Mouse (Mus musculus): Measurements from ENCODE around the gene Msi2. TPM values are rescaled to one million over a fixed set of nuclear protein-coding genes. Genes with fewer than 3 reads are reported as not detected.
A peak's percentile ranks its signal among the peaks of the same experiment; 100 is the strongest.

Gene Msi2
- polyA plus RNA-seq, 1 experiment from 2014 or later, result 33.1 TPM

DNA sequence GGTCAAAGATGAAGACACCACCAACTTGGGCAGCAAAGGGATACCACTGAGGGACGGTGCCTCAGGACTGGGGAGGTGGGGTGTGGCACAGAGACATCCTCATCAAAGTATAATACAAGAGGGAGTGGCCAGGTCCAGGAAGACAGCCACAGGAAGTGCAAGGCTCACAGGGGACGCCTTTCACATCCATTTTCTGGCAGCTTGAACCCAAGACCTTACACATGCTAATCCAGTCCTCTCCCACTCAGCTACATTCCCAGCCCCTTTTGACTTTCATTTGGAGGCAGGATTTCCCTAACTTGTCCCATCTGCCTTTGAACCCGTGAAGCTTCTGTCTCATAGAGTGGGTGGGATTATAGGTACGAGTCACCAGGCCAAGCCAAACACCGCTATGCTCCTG is 59.4 kb downstream of the Msi2 start:
- H3K27me3 ChIP-seq (ENCODE audit: control insufficient read depth, insufficient read depth, low read length), result no peaks in the 10 kb centered on the region
- H3K36me3 ChIP-seq (ENCODE audit: control insufficient read depth, insufficient read depth, low read length), result peaks cover 18% of the 10 kb centered on the region; the same call in 1 of the 2 replicates
- no peak overlapping the region for H3K4me3 ChIP-seq (replicated peaks; ENCODE audit: low read depth, low read length)
- H3K9ac ChIP-seq (replicated peaks; ENCODE audit: low read length), result no peak overlapping the region
- H3K4me2 ChIP-seq (ENCODE audit: low read length), result no peak overlapping the region
- ATAC-seq (ENCODE audit: low FRiP score, low TSS enrichment), result no peak
- no peak overlapping the region for H3K27ac ChIP-seq (replicated peaks; ENCODE audit: low read depth, low read length)
- DNase-seq, result no peak
- 87% methylated on average over 5 of the region's 5 CpGs for WGBS
- no peaks in the 10 kb centered on the region for H3K9me3 ChIP-seq (ENCODE audit: control insufficient read depth, low read length)
- peaks cover 17% of the 10 kb centered on the region for H3K4me1 ChIP-seq (ENCODE audit: control insufficient read depth, insufficient read depth, low read length)

DNA sequence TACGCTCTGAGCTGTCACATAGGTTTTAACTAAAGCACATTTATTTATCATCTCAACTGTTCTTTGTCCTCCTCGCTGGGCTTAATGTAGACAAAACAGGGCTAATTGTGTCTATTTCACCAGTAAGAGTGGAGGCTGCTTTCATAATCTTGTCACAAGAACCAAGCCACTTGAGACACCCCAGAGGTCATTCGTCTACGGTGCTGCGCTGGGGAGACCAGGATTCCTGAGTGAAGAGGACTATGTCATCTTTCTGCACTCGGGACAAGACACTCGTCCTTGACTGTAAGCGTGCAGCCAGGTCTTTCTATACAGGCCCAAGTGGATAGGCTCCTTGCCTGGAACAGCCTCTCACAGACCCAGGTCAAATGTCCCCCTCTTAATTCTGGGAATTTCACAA is 62.5 kb downstream of the Msi2 start:
- H3K27ac ChIP-seq (replicated peaks; ENCODE audit: low read depth, low read length), result no peak overlapping the region
- H3K9me3 ChIP-seq (ENCODE audit: control insufficient read depth, low read length), result no peaks in the 10 kb centered on the region
- H3K4me1 ChIP-seq (ENCODE audit: control insufficient read depth, insufficient read depth, low read length), result peaks cover 24% of the 10 kb centered on the region
- DNase-seq (no peak), ATAC-seq (ENCODE audit: low FRiP score, low TSS enrichment) (no peak)
- no peak overlapping the region for H3K4me2 ChIP-seq (ENCODE audit: low read length)
- H3K36me3 ChIP-seq (ENCODE audit: control insufficient read depth, insufficient read depth, low read length), result 0 out of 2 replicates have a peak, but pooled peaks cover 9% of the 10 kb centered on the region
- no peak overlapping the region for H3K4me3 ChIP-seq (replicated peaks; ENCODE audit: low read depth, low read length)
- H3K9ac ChIP-seq (replicated peaks; ENCODE audit: low read length), result no peak overlapping the region
- WGBS, result 81% methylated on average over 8 of the region's 8 CpGs
- no peaks in the 10 kb centered on the region for H3K27me3 ChIP-seq (ENCODE audit: control insufficient read depth, insufficient read depth, low read length)

DNA sequence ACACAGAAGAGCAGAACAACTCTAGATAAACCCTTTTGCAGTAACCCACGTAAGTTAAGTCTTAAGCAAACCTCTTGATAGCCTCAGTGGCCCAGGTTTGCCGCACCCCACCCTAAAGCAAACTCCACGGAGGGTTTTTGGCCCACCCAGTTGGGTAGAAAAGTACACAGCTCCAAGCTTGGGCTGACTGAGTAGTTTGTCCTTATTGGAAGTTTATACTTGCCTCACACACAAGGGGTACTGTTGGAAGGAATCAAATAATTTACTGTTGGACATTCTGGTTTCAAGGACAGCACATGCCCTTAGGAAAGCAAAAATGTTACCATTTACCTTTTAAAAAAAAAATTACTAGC is 63.1 kb downstream of the Msi2 start:
- Histone ChIP-seq H3K36me3 (ENCODE audit: control insufficient read depth, insufficient read depth, low read length) (0 out of 2 replicates have a peak, but pooled peaks cover 9% of the 10 kb centered on the region), H3K4me3 (replicated peaks; ENCODE audit: low read depth, low read length) (no peak overlapping the region), H3K27me3 (ENCODE audit: control insufficient read depth, insufficient read depth, low read length) (no peaks in the 10 kb centered on the region), H3K9ac (replicated peaks; ENCODE audit: low read length) (no peak overlapping the region), H3K27ac (replicated peaks; ENCODE audit: low read depth, low read length) (no peak overlapping the region), H3K4me2 (ENCODE audit: low read length) (no peak overlapping the region), H3K4me1 (ENCODE audit: control insufficient read depth, insufficient read depth, low read length) (peaks cover 30% of the 10 kb centered on the region), H3K9me3 (ENCODE audit: control insufficient read depth, low read length) (no peaks in the 10 kb centered on the region)
- WGBS, result 91% methylated on average over 3 of the region's 3 CpGs
- no peak for ATAC-seq (ENCODE audit: low FRiP score, low TSS enrichment)
- DNase-seq, result no peak

DNA sequence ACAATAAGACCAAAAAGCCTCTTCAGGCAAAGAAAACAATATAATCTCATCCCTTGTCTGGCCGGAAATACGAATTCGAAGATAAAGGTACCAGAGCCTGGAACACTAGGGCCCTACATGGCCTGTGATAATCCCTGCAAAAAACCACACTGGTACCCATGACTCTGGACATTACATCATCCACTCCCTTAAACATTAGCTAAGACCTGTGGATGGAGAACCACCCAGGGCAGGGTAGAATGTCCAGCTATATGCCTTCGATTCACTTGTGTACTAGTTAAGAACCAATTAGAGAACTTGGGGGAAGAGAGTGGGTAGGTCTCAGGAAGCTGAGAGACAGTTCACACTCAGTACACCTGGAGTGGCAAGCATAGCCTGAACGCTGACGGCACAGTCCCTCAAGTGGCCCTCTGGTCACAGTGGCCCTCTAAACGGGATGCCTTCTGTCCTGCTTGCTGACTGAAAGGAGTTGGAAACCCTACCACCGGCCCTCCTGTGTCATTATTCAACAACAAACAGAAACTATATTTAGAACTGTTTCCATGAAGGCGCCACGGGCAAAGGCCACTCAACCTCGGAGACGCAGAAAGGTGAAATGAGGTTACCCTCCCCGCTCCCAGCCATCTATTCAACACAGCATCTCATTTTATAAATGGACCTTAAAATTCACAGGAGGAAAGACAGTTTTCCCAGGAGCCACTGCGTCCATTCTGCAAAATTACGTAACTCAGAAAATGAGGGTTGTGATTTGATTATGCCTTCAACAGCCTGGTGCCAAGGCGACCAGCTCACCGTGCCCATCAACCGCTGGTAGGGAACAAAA is 63.7 kb downstream of the Msi2 start:
- Histone ChIP-seq H3K27ac (replicated peaks; ENCODE audit: low read depth, low read length) (no peak overlapping the region), H3K4me1 (ENCODE audit: control insufficient read depth, insufficient read depth, low read length) (peaks cover 31% of the 10 kb centered on the region), H3K36me3 (ENCODE audit: control insufficient read depth, insufficient read depth, low read length) (0 out of 2 replicates have a peak, but pooled peaks cover 8% of the 10 kb centered on the region), H3K4me3 (replicated peaks; ENCODE audit: low read depth, low read length) (no peak overlapping the region), H3K9me3 (ENCODE audit: control insufficient read depth, low read length) (no peaks in the 10 kb centered on the region), H3K4me2 (ENCODE audit: low read length) (no peak overlapping the region), H3K9ac (replicated peaks; ENCODE audit: low read length) (no peak overlapping the region), H3K27me3 (ENCODE audit: control insufficient read depth, insufficient read depth, low read length) (no peaks in the 10 kb centered on the region)
- ATAC-seq (ENCODE audit: low FRiP score, low TSS enrichment), result no peak
- DNase-seq, result no peak
- 85% methylated on average over 18 of the region's 18 CpGs for WGBS

DNA sequence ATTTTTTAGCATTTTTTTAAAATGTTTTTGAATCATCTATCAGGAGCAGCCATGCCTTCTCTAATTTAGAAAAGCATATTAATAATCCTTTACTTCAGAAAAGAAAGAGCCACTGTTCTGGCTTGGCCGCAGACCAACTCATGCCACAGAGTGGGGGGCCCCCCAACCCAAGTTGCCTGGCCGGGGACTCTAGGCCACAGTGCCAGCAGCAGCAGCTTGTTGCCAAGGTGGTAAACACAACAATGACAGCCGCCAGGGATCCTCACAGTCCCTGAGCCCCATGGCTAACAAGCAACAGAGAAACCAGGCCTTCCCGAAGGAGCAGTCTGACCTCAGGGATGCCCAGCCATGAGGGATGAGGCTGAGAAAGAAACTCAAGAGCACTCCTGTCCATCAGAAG is 68.0 kb downstream of the Msi2 start:
- 22% methylated on average over 4 of the region's 4 CpGs for WGBS
- H3K36me3 ChIP-seq (ENCODE audit: control insufficient read depth, insufficient read depth, low read length), result 0 out of 2 replicates have a peak, but pooled peaks cover 7% of the 10 kb centered on the region
- no peaks in the 10 kb centered on the region for H3K9me3 ChIP-seq (ENCODE audit: control insufficient read depth, low read length)
- H3K9ac ChIP-seq (replicated peaks; ENCODE audit: low read length), result no peak overlapping the region
- ATAC-seq (ENCODE audit: low FRiP score, low TSS enrichment) (peak; percentile 50; the same call in 1 of the 2 replicates), DNase-seq (peak; percentile 72)
- peaks cover 69% of the 10 kb centered on the region for H3K4me1 ChIP-seq (ENCODE audit: control insufficient read depth, insufficient read depth, low read length)
- H3K4me2 ChIP-seq (ENCODE audit: low read length), result no peak overlapping the region
- H3K27me3 ChIP-seq (ENCODE audit: control insufficient read depth, insufficient read depth, low read length), result no peaks in the 10 kb centered on the region
- peak overlapping the region; percentile 57 for H3K27ac ChIP-seq (replicated peaks; ENCODE audit: low read depth, low read length)
- H3K4me3 ChIP-seq (replicated peaks; ENCODE audit: low read depth, low read length), result no peak overlapping the region

DNA sequence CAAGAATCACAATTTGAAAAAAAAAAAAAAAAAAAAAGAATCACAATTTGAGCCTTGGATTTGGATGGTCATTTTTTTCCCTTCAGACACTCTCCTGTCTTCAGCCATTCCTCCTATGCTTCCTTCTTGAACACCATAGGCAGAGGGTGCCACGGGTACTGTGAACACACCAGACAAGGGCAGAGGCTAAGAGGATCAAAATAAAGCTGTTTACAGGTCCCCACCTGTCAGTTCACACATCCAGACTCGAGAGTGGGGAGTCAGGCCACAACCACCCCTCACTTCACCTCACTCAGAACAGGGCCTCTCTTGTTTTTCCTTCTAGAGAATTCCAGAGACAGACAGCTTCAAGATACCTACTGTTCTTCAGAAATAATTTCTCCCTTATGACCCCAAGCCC is 69.3 kb downstream of the Msi2 start:
- H3K27me3 ChIP-seq (ENCODE audit: control insufficient read depth, insufficient read depth, low read length), result no peaks in the 10 kb centered on the region
- peaks cover 72% of the 10 kb centered on the region for H3K4me1 ChIP-seq (ENCODE audit: control insufficient read depth, insufficient read depth, low read length)
- H3K9ac ChIP-seq (replicated peaks; ENCODE audit: low read length), result no peak overlapping the region
- H3K4me3 ChIP-seq (replicated peaks; ENCODE audit: low read depth, low read length), result no peak overlapping the region
- no peaks in the 10 kb centered on the region for H3K9me3 ChIP-seq (ENCODE audit: control insufficient read depth, low read length)
- peak overlapping the region; percentile 45; the same call in 1 of the 2 replicates for H3K27ac ChIP-seq (replicated peaks; ENCODE audit: low read depth, low read length)
- ATAC-seq (ENCODE audit: low FRiP score, low TSS enrichment) (no peak), DNase-seq (no peak)
- 0 out of 2 replicates have a peak, but pooled peaks cover 4% of the 10 kb centered on the region for H3K36me3 ChIP-seq (ENCODE audit: control insufficient read depth, insufficient read depth, low read length)
- no peak overlapping the region for H3K4me2 ChIP-seq (ENCODE audit: low read length)
- 57% methylated on average over 2 of the region's 2 CpGs for WGBS

DNA sequence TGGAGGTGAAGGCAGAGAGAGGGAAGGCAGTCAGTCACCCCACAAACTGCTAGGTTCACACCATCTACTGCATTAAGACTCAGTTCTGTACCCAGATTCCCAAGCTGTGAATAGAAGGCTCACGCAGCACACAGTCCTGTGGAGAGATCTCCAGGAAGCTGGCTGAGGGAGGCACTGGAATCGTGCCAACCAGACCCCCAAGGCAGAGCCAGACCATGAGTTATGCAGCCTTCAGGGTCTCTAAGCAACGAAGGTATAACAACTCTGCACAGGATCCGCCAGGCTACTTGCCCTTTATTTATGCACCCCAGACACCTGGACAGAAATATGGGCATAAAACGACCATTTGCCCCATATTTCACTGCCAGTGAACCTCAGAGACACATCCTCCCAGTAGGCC is 69.9 kb downstream of the Msi2 start:
- Histone ChIP-seq H3K9me3 (ENCODE audit: control insufficient read depth, low read length) (no peaks in the 10 kb centered on the region), H3K4me2 (ENCODE audit: low read length) (no peak overlapping the region), H3K4me3 (replicated peaks; ENCODE audit: low read depth, low read length) (no peak overlapping the region), H3K27me3 (ENCODE audit: control insufficient read depth, insufficient read depth, low read length) (no peaks in the 10 kb centered on the region), H3K4me1 (ENCODE audit: control insufficient read depth, insufficient read depth, low read length) (peaks cover 72% of the 10 kb centered on the region), H3K36me3 (ENCODE audit: control insufficient read depth, insufficient read depth, low read length) (0 out of 2 replicates have a peak, but pooled peaks cover 4% of the 10 kb centered on the region), H3K9ac (replicated peaks; ENCODE audit: low read length) (no peak overlapping the region), H3K27ac (replicated peaks; ENCODE audit: low read depth, low read length) (peak overlapping the region; percentile 55)
- DNase-seq, result peak; percentile 61
- WGBS, result 51% methylated on average over 5 of the region's 5 CpGs
- no peak for ATAC-seq (ENCODE audit: low FRiP score, low TSS enrichment)

DNA sequence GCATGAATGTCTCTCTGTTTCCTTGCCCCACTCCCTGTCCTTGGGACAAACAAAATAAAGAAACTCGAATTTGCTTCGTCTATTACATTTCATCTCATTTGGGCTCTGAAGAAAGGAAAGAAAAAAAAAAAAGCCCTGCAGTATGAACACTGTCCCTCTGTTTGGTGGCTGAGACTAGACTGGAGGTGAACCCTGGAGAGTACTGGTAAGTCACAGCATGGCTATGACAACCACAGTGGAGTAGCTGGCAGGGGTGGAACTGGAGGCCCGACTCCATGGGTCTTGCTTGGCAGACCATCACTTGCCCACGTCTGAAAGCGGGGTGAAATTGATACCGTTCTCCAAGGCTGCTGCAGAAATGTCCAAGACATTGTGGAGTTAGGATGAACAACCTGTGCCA is 71.8 kb downstream of the Msi2 start:
- H3K36me3 ChIP-seq (ENCODE audit: control insufficient read depth, insufficient read depth, low read length), result 0 out of 2 replicates have a peak, but pooled peaks cover 4% of the 10 kb centered on the region
- DNase-seq, result no peak
- no peak overlapping the region for H3K4me2 ChIP-seq (ENCODE audit: low read length)
- WGBS, result 87% methylated on average over 6 of the region's 6 CpGs
- no peaks in the 10 kb centered on the region for H3K9me3 ChIP-seq (ENCODE audit: control insufficient read depth, low read length)
- H3K9ac ChIP-seq (replicated peaks; ENCODE audit: low read length), result no peak overlapping the region
- H3K4me1 ChIP-seq (ENCODE audit: control insufficient read depth, insufficient read depth, low read length), result peaks cover 59% of the 10 kb centered on the region
- H3K27me3 ChIP-seq (ENCODE audit: control insufficient read depth, insufficient read depth, low read length), result no peaks in the 10 kb centered on the region
- H3K4me3 ChIP-seq (replicated peaks; ENCODE audit: low read depth, low read length), result no peak overlapping the region
- H3K27ac ChIP-seq (replicated peaks; ENCODE audit: low read depth, low read length), result no peak overlapping the region
- ATAC-seq (ENCODE audit: low FRiP score, low TSS enrichment), result no peak

DNA sequence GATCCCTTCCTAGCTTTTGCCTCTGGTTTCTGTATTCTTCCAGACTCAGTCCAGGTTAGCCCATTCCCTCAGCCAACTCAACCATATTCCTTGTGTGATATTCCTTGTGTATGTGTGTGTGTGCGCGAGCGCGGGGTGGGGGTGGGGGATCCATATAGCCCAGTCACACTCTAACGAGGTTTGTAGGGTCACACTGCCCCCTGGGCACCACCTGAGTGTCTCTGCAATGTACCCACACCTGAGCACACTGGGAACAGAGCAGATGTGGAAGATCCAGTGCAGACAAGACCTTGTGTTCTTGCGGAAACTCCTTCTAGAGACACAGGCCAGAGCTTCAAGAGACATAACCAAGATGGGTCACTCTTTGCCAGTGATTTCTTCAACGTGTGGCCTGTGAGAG is 72.5 kb downstream of the Msi2 start:
- WGBS, result 65% methylated on average over 7 of the region's 7 CpGs
- Histone ChIP-seq H3K27ac (replicated peaks; ENCODE audit: low read depth, low read length) (peak overlapping the region; percentile 56; the same call in 1 of the 2 replicates), H3K4me2 (ENCODE audit: low read length) (no peak overlapping the region), H3K36me3 (ENCODE audit: control insufficient read depth, insufficient read depth, low read length) (0 out of 2 replicates have a peak, but pooled peaks cover 4% of the 10 kb centered on the region), H3K9ac (replicated peaks; ENCODE audit: low read length) (no peak overlapping the region), H3K4me1 (ENCODE audit: control insufficient read depth, insufficient read depth, low read length) (peaks cover 55% of the 10 kb centered on the region), H3K27me3 (ENCODE audit: control insufficient read depth, insufficient read depth, low read length) (no peaks in the 10 kb centered on the region), H3K4me3 (replicated peaks; ENCODE audit: low read depth, low read length) (no peak overlapping the region), H3K9me3 (ENCODE audit: control insufficient read depth, low read length) (no peaks in the 10 kb centered on the region)
- ATAC-seq (ENCODE audit: low FRiP score, low TSS enrichment) (no peak), DNase-seq (no peak)
